Mouse (Mus musculus) bone marrow, adult 2 months (tissue): ENCODE results near the gene Wbp1l.

Source experiments
- CTCF ChIP-seq: fragments of 200-500 bp; IDR thresholded peaks from 2 replicates; pipeline ENCODE4 v1.5.1; 2011; ENCODE audit warnings: low read length, control low read depth; ENCODE audit not compliant: control insufficient read depth, insufficient read depth
- POLR2A ChIP-seq: fragments of 200-500 bp; IDR thresholded peaks from 2 replicates; pipeline ENCODE4 v1.6.1; 2011; ENCODE audit warnings: low read depth, mild to moderate bottlenecking, control low read depth, low read length, borderline replicate concordance; ENCODE audit not compliant: control insufficient read depth

GRCm38 (mm10) chr19:46697840-46698517 lies 99.1 kb downstream of the Wbp1l start:
- no peak for TF ChIP-seq CTCF
- no peak for TF ChIP-seq POLR2A
